Mouse (Mus musculus) sigmoid colon, adult 10 weeks (tissue): Measurements from ENCODE around the gene Capn1. TPM values are rescaled to one million over a fixed set of nuclear protein-coding genes. Genes with fewer than 3 reads are reported as not detected.

ENCODE experiments used
- polyA plus RNA-seq: library from polyadenylated mRNA; stranded (reverse); fragments of 350-450 nt; fragmentation: Illumina TruSeq; extraction: RNeasy Lipid Tissue Mini Kit (QIAGEN cat#74804); gene quantifications from one replicate; pipeline ENCODE4 v1.2.3, GENCODE M21; 2014; ENCODE audit warnings: low read depth, low replicate concordance

Gene Capn1
- 2.7 TPM for polyA plus RNA-seq

DNA sequence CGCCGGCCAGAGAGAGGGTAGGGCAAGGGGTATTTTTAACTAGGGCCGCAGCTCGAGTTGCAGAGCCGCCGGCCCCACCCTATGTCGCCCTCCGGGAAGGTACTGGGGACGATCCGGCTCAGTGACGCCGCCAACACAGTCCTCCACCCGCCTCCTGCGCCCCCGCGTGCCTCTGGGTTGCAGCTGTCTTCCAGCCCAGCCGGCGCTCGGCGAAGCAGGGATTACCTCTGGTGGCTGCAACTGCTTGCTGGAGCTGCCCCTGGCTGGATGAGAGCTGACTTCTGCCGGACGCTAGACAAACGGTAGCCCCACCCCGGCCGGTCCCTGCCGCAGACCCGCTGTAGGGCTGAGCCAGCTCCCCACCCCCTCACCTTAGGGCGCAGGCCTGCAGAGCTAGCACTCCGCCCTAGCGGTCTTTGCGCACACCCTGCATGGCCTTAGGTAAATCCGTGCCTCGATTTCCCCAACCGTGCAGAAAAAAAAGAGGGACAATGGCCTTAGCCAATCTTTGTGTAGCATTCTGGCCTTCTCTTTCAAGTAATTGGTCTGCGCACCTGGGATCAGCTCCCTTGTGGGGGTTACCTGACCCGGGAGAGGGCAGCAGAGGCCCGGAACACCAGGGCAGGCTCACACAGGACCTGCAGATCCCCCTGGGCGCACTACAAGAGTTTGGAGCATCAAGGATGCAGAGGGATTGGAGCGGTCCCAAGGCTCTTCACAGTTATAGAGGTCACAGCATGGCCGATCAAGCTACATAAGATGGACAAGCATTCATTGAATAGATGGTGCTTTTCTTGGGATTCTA lies at the start of gene Capn1:
TSS of gene Capn1 (minus strand) at position 387 of the 805 bp plus-strand sequence.

DNA sequence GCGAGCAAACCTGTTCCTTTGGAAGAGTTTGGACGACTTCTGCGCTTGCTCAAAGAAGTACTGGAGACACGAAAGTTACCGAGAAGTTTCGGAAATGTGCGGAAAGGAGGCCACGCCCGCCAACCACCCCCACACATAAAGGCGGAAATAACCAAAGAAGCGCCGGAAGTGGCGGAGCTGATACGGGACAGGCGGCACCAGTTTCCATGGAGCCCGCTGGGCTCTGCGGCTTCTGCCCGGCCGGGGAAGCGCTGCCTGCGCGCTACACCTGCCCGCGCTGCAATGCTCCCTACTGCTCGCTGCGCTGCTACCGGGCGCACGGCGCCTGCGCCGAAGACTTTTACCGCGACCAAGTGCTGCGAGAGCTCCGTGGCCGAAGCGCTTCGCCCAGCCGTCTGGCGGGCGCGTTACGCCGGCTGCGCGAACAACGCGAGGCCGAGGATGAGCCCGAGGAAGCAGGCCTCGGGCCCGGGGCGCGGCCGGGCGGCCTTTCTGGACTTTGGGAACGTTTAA lies 45.4 kb upstream of the Capn1 start, which contains the start of gene Znhit2:
TSS of gene Znhit2 (plus strand) at position 172 of the 513 bp plus-strand sequence.

DNA sequence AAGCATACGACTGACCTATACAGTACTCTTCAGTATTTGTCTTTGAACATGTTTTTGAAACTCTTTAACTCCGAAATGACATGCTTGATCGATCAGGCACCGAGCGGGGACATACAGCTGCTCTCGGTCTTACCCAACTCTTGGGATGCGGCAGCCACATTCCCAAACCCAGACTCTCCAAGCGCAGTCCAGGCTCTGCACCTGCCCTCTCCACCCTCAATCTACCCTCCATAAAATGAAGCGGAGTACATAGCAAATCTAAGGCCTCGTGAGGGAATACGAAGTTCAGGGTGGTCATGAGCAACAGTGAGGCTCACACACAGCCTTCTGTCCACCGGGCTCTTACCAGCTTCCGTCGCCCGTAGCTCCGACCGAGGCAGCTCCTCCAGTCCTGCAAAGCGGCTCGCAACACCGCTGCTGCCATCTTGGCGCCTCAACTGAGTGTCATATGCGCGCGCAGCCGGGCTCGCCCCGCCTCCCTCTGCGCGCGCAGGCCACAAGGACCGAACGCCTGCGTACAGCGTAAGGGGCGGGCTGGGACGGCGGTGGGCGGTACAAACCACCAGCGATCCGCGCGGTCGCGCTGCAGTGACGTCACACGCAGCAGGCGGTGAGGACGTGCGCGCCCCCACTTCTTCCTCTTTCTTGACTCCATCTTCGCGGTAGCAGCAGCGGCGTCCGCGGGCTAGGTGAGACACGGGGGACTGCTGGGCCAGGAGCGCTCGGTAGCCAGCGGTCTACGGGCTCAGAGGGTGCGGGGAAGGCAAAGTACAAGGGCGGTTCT lies 41.8 kb upstream of the Capn1 start, which contains the start of the genes Mrpl49 and Fau:
TSS of gene Mrpl49 (minus strand) at position 473 of the 784 bp plus-strand sequence.
TSS of gene Fau (plus strand) at position 532 of the 784 bp plus-strand sequence.

GRCm38 (mm10) chr19:6046294-6047153 lies 30.8 kb upstream of the Capn1 start, which contains the start of gene Syvn1:
Syvn1 (plus strand) TSS chr19:6046576.

DNA sequence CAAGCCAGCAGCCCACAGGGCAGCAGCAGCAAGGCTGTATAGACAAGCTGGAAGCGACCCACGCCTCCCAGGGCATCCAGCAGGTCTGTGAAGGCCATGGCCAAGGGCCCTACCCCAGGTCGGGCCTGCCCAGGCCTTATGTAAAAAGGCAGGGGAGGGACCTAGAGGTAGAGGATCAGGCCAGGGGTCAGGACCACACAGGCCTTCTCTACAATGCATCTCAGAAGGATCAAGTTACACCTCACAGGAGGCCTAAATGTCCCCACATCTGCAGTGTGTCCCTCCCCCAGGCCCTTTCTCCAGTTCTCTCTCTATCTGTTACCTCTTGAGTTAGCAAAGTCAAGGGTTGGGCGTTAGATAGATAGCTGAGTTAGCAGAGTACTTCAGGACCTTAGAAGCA lies 29.7 kb downstream of the Capn1 start, which contains the start of gene Slc22a20:
TSS of gene Slc22a20 (minus strand) at position 101 of the 400 bp plus-strand sequence.

DNA sequence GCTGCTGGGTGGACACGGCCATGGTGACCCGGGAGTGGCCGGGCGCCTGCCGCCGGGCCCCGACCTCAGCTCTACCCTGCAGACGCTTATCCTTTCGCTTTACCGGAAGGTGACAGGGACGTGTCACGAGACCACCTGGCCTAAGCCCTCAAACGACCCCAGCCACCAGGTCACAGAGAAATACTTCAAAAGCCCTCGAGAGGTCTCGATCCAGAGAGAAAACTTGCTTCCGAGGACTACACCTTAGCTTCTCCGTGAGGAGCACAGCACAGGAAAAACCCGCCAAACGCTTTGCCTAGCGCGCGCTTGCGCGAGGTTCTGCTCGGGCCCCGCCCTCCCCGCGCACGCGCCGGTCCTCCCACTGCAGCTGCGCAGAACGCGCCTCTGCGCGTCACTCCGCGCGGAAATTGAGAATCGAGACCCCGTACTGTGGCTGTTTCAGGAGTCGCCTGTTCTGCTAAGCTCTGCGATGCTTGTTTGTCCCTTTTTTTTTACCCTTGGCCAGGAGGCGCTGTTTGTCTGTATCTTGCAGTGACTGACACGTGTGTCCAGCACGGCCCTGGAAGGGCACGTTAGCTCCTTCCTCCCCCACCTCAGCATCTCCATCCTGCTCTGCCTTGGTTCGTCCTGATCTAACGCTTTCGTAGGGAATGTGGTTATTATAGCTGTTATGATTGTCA lies 51.7 kb downstream of the Capn1 start, which contains the start of gene Pola2:
TSS of gene Pola2 (minus strand) at position 320 of the 680 bp plus-strand sequence.

Other genes with a start within 250 kb of the Capn1 start
- gene Scyl1, start 244.5 kb downstream of the Capn1 start, polyA plus RNA-seq = 0.28 TPM
- 4.3 TPM for gene Frmd8, start 140.6 kb downstream of the Capn1 start, polyA plus RNA-seq
- gene Slc25a45, start 138.1 kb downstream of the Capn1 start, polyA plus RNA-seq = 1.0 TPM
- 0.19 TPM for gene Tigd3, start 121.7 kb downstream of the Capn1 start, polyA plus RNA-seq
- 12.7 TPM for gene Dpf2, start 102.9 kb downstream of the Capn1 start, polyA plus RNA-seq
- 0.79 TPM for gene Cdc42ep2, start 91.1 kb downstream of the Capn1 start, polyA plus RNA-seq
- gene Pola2, start 51.7 kb downstream of the Capn1 start, polyA plus RNA-seq = 3.3 TPM
- not detected for gene Slc22a20, start 29.8 kb downstream of the Capn1 start, polyA plus RNA-seq
- 1.1 TPM for gene Syvn1, start 30.7 kb upstream of the Capn1 start, polyA plus RNA-seq
- 24.2 TPM for gene Mrpl49, start 41.9 kb upstream of the Capn1 start, polyA plus RNA-seq
- gene Fau, start 41.9 kb upstream of the Capn1 start, polyA plus RNA-seq = 18.5 TPM
- not detected for gene Znhit2, start 45.3 kb upstream of the Capn1 start, polyA plus RNA-seq
- 3.7 TPM for gene Tm7sf2, start 52.5 kb upstream of the Capn1 start, polyA plus RNA-seq
- 13.1 TPM for gene Vps51, start 61.3 kb upstream of the Capn1 start, polyA plus RNA-seq
- not detected for gene Tmem262, start 64.1 kb upstream of the Capn1 start, polyA plus RNA-seq
- not detected for gene Gm28374, start 66.4 kb upstream of the Capn1 start, polyA plus RNA-seq
- 0.69 TPM for gene Zfpl1, start 69.1 kb upstream of the Capn1 start, polyA plus RNA-seq
- 3.0 TPM for gene Cdca5, start 69.1 kb upstream of the Capn1 start, polyA plus RNA-seq
- gene AC131692.1, start 78.5 kb upstream of the Capn1 start, polyA plus RNA-seq = not detected
- gene Naaladl1, start 89.9 kb upstream of the Capn1 start, polyA plus RNA-seq = 1.5 TPM
- 0.82 TPM for gene Sac3d1, start 102.8 kb upstream of the Capn1 start, polyA plus RNA-seq
- gene Snx15, start 112.4 kb upstream of the Capn1 start, polyA plus RNA-seq = 6.2 TPM
- gene Batf2, start 125.1 kb upstream of the Capn1 start, polyA plus RNA-seq = 1.2 TPM
- 3.0 TPM for gene Arl2, start 125.7 kb upstream of the Capn1 start, polyA plus RNA-seq
- gene Majin, start 168.5 kb upstream of the Capn1 start, polyA plus RNA-seq = not detected
- gene Gpha2, start 210.5 kb upstream of the Capn1 start, polyA plus RNA-seq = not detected
- gene Ppp2r5b, start 220.0 kb upstream of the Capn1 start, polyA plus RNA-seq = 0.50 TPM
- 0.32 TPM for gene Atg2a, start 225.8 kb upstream of the Capn1 start, polyA plus RNA-seq